Mouse (Mus musculus) central nervous system, embryonic 14 days (tissue): Measurements from ENCODE around the gene Elp4. TPM values are rescaled to one million over a fixed set of nuclear protein-coding genes. Genes with fewer than 3 reads are reported as not detected.

ENCODE experiments used
- polyA plus RNA-seq: library from polyadenylated mRNA; depleted of rRNA; stranded (reverse); fragments of >200 nt; gene quantifications from 2 replicates; pipeline ENCODE4 v1.2.3, GENCODE M21; 2012; rRNA removed

Elp4 gene
- 14.4 and 16.6 TPM in 2 replicates for polyA plus RNA-seq

GRCm38 (mm10) chr2:105903896-105904756, at the start of gene Elp4, which contains the start of gene Immp1l:
TSS of gene Elp4 (minus strand) at chr2:105904564.
TSS of gene Immp1l (plus strand) at chr2:105904638.

GRCm38 (mm10) chr2:105668271-105669270, 235.8 kb downstream of the Elp4 start, which contains the start of gene Pax6:
TSS of gene Pax6 (plus strand) at chr2:105668900.

Other genes starting within 250 kb of the Elp4 start
- 49.2 and 69.7 TPM in 2 replicates for gene Pax6, start 235.7 kb downstream of the Elp4 start, polyA plus RNA-seq
- 47.6 and 51.5 TPM in 2 replicates for gene Immp1l, start 74 bp upstream of the Elp4 start, polyA plus RNA-seq
- gene Dnajc24, start 99.0 kb upstream of the Elp4 start, polyA plus RNA-seq = 28.4 and 33.3 TPM in 2 replicates